Mouse (Mus musculus) heart, embryonic 13.5 days (tissue): ENCODE data around the gene Ugt1a9. TPM values are rescaled to one million over a fixed set of nuclear protein-coding genes. Genes with fewer than 3 reads are reported as not detected.

ENCODE experiments used
- ATAC-seq: fragments of 200-750 bp; cut with Nextera tagmentation; 2 replicates; pipeline ENCODE4 v1.8.0; 2017; ENCODE audit warnings: moderate TSS enrichment; ENCODE audit not compliant: insufficient number of reproducible peaks, low FRiP score, low TSS enrichment; ENCODE audit errors: extremely low read depth
- H3K27ac ChIP-seq: fragments of 300-500 bp; sonication (generic); replicated peaks from 2 replicates; pipeline ENCODE4 v1.5.1; 2015; ENCODE audit warnings: moderate library complexity, mild to moderate bottlenecking, inconsistent platforms
- H3K27me3 ChIP-seq: fragments of 300-500 bp; sonication (generic); replicated peaks from 2 replicates; pipeline ENCODE4 v1.6.1; 2015; ENCODE audit warnings: mild to moderate bottlenecking, inconsistent platforms
- H3K36me3 ChIP-seq: fragments of 300-500 bp; sonication (generic); 2 replicates; pipeline ENCODE4 v1.6.1; 2015; ENCODE audit warnings: mild to moderate bottlenecking, inconsistent platforms
- H3K4me1 ChIP-seq: fragments of 300-500 bp; sonication (generic); 2 replicates; pipeline ENCODE4 v1.6.1; 2015; ENCODE audit warnings: inconsistent platforms
- H3K4me2 ChIP-seq: fragments of 300-500 bp; sonication (generic); 2 replicates; pipeline ENCODE4 v1.6.1; 2015; ENCODE audit warnings: inconsistent platforms, mild to moderate bottlenecking, moderate library complexity
- H3K4me3 ChIP-seq: fragments of 300-500 bp; sonication (generic); 2 replicates; pipeline ENCODE4 v1.5.1; 2015; ENCODE audit warnings: moderate library complexity, mild to moderate bottlenecking, inconsistent platforms
- H3K9ac ChIP-seq: fragments of 300-500 bp; sonication (generic); 2 replicates; pipeline ENCODE4 v1.6.1; 2015; ENCODE audit warnings: inconsistent platforms, mild to moderate bottlenecking, moderate library complexity
- H3K9me3 ChIP-seq: fragments of 300-500 bp; sonication (generic); 2 replicates; pipeline ENCODE4 v1.6.1; 2016; ENCODE audit warnings: inconsistent platforms
- WGBS: fragments of 180-500 bp; shearing (Covaris S2); methylation state at CpG from one replicate; pipeline ENCODE4 v1.1.7; 2015; ENCODE audit warnings: mixed read lengths; 5-methylcytosine and 5-hydroxymethylcytosine counted together
- polyA plus RNA-seq: library from polyadenylated mRNA; unstranded; fragments of >200 nt; fragmentation: Nextera tagmentation; extraction: Ambion mirVana; gene quantifications from 2 replicates; pipeline ENCODE4 v1.2.1, GENCODE M21; 2015

Gene Ugt1a9
- polyA plus RNA-seq, 1 experiment from 2014 or later, result not detected

- Histone ChIP-seq H3K4me3 (no peak overlapping the region), H3K9ac (no peak overlapping the region), H3K9me3 (peaks cover 97% of the 10 kb centered on the region), H3K27ac (no peak overlapping the region), H3K4me2 (no peak overlapping the region), H3K36me3 (no peaks in the 10 kb centered on the region), H3K27me3 (no peaks in the 10 kb centered on the region), H3K4me1 (no peaks in the 10 kb centered on the region)
- 69% methylated on average over 6 of the region's 6 CpGs for WGBS
- no peak for ATAC-seq
Observed at GRCm38 (mm10) chr1:88245881-88246280, 175.3 kb downstream of the Ugt1a9 start.

GRCm38 (mm10) chr1:88246386-88246785 lies 175.8 kb downstream of the Ugt1a9 start:
- H3K27me3 ChIP-seq, result no peaks in the 10 kb centered on the region
- H3K4me3 ChIP-seq, result no peak overlapping the region
- ATAC-seq, result no peak
- no peaks in the 10 kb centered on the region for H3K36me3 ChIP-seq
- no peak overlapping the region for H3K9ac ChIP-seq
- H3K4me1 ChIP-seq, result no peaks in the 10 kb centered on the region
- H3K4me2 ChIP-seq, result no peak overlapping the region
- H3K27ac ChIP-seq, result no peak overlapping the region
- H3K9me3 ChIP-seq, result peaks cover 97% of the 10 kb centered on the region
- 41% methylated on average over 6 of the region's 6 CpGs for WGBS

GRCm38 (mm10) chr1:88247660-88248059 lies 177.1 kb downstream of the Ugt1a9 start:
- Histone ChIP-seq H3K9me3 (peaks cover 94% of the 10 kb centered on the region), H3K27ac (no peak overlapping the region), H3K27me3 (no peaks in the 10 kb centered on the region), H3K9ac (no peak overlapping the region), H3K4me3 (no peak overlapping the region), H3K4me2 (no peak overlapping the region), H3K36me3 (no peaks in the 10 kb centered on the region), H3K4me1 (no peaks in the 10 kb centered on the region)
- no peak for ATAC-seq
- WGBS, result 45% methylated on average over 2 of the region's 2 CpGs

GRCm38 (mm10) chr1:88248658-88249057 lies 178.1 kb downstream of the Ugt1a9 start:
- Histone ChIP-seq H3K36me3 (no peaks in the 10 kb centered on the region), H3K9ac (no peak overlapping the region), H3K4me2 (no peak overlapping the region), H3K27me3 (no peaks in the 10 kb centered on the region), H3K27ac (no peak overlapping the region), H3K4me3 (no peak overlapping the region), H3K4me1 (no peaks in the 10 kb centered on the region), H3K9me3 (peaks cover 95% of the 10 kb centered on the region)
- WGBS, result 56% methylated on average over 4 of the region's 4 CpGs
- no peak for ATAC-seq

- Histone ChIP-seq H3K27ac (no peak overlapping the region), H3K4me1 (no peaks in the 10 kb centered on the region), H3K9ac (no peak overlapping the region), H3K36me3 (no peaks in the 10 kb centered on the region), H3K27me3 (no peaks in the 10 kb centered on the region), H3K4me3 (no peak overlapping the region), H3K4me2 (no peak overlapping the region), H3K9me3 (peaks cover 95% of the 10 kb centered on the region)
- WGBS, result 72% methylated on average over 7 of the region's 7 CpGs
- ATAC-seq, result no peak
Observed at GRCm38 (mm10) chr1:88249596-88249995, 179.0 kb downstream of the Ugt1a9 start.

- H3K4me2 ChIP-seq, result no peak overlapping the region
- ATAC-seq, result no peak
- WGBS, result 70% methylated on average over 5 of the region's 5 CpGs
- no peaks in the 10 kb centered on the region for H3K27me3 ChIP-seq
- no peak overlapping the region for H3K4me3 ChIP-seq
- no peak overlapping the region for H3K27ac ChIP-seq
- no peaks in the 10 kb centered on the region for H3K4me1 ChIP-seq
- H3K9ac ChIP-seq, result no peak overlapping the region
- peaks cover 95% of the 10 kb centered on the region for H3K9me3 ChIP-seq
- no peaks in the 10 kb centered on the region for H3K36me3 ChIP-seq
Observed at GRCm38 (mm10) chr1:88250023-88250422, 179.4 kb downstream of the Ugt1a9 start.

- Histone ChIP-seq H3K4me3 (no peak overlapping the region), H3K4me2 (no peak overlapping the region), H3K36me3 (no peaks in the 10 kb centered on the region), H3K9me3 (peaks cover 93% of the 10 kb centered on the region), H3K4me1 (no peaks in the 10 kb centered on the region), H3K9ac (no peak overlapping the region), H3K27me3 (no peaks in the 10 kb centered on the region), H3K27ac (no peak overlapping the region)
- 66% methylated on average over 8 of the region's 8 CpGs for WGBS
- ATAC-seq, result no peak
Observed at GRCm38 (mm10) chr1:88253106-88253505, 182.5 kb downstream of the Ugt1a9 start.

GRCm38 (mm10) chr1:88253540-88253939 lies 182.9 kb downstream of the Ugt1a9 start:
- H3K4me3 ChIP-seq, result no peak overlapping the region
- no peaks in the 10 kb centered on the region for H3K4me1 ChIP-seq
- peaks cover 89% of the 10 kb centered on the region for H3K9me3 ChIP-seq
- H3K27ac ChIP-seq, result no peak overlapping the region
- H3K27me3 ChIP-seq, result no peaks in the 10 kb centered on the region
- no peak overlapping the region for H3K4me2 ChIP-seq
- WGBS, result 59% methylated on average over 6 of the region's 6 CpGs
- H3K36me3 ChIP-seq, result no peaks in the 10 kb centered on the region
- no peak overlapping the region for H3K9ac ChIP-seq
- no peak for ATAC-seq

GRCm38 (mm10) chr1:88254793-88255465 lies 184.3 kb downstream of the Ugt1a9 start:
- Histone ChIP-seq H3K9ac (no peak overlapping the region), H3K27ac (no peak overlapping the region), H3K27me3 (no peaks in the 10 kb centered on the region), H3K4me2 (no peak overlapping the region), H3K4me3 (no peak overlapping the region), H3K4me1 (peaks cover 12% of the 10 kb centered on the region), H3K36me3 (peaks cover 7% of the 10 kb centered on the region), H3K9me3 (peaks cover 75% of the 10 kb centered on the region)
- WGBS, result 75% methylated on average over 12 of the region's 12 CpGs
- no peak for ATAC-seq

GRCm38 (mm10) chr1:88255466-88255857 lies 184.9 kb downstream of the Ugt1a9 start:
- Histone ChIP-seq H3K9me3 (peaks cover 69% of the 10 kb centered on the region), H3K4me1 (peaks cover 17% of the 10 kb centered on the region), H3K4me3 (no peak overlapping the region), H3K36me3 (peaks cover 12% of the 10 kb centered on the region), H3K27me3 (no peaks in the 10 kb centered on the region), H3K9ac (no peak overlapping the region), H3K27ac (no peak overlapping the region), H3K4me2 (no peak overlapping the region)
- no peak for ATAC-seq
- WGBS, result 55% methylated on average over 2 of the region's 2 CpGs

- no peaks in the 10 kb centered on the region for H3K27me3 ChIP-seq
- H3K9me3 ChIP-seq, result peaks cover 62% of the 10 kb centered on the region
- H3K4me2 ChIP-seq, result no peak overlapping the region
- ATAC-seq, result no peak
- WGBS, result 72% methylated on average over 13 of the region's 13 CpGs
- H3K27ac ChIP-seq, result no peak overlapping the region
- H3K36me3 ChIP-seq, result peaks cover 19% of the 10 kb centered on the region
- no peak overlapping the region for H3K9ac ChIP-seq
- H3K4me1 ChIP-seq, result peaks cover 17% of the 10 kb centered on the region
- no peak overlapping the region for H3K4me3 ChIP-seq
Observed at GRCm38 (mm10) chr1:88255989-88256754, 185.6 kb downstream of the Ugt1a9 start.
